Mouse (Mus musculus): Measurements from ENCODE around the gene Tulp1. TPM values are rescaled to one million over a fixed set of nuclear protein-coding genes. Genes with fewer than 3 reads are reported as not detected.
A peak's percentile ranks its signal among the peaks of the same experiment; 100 is the strongest.

Gene Tulp1
- polyA plus RNA-seq, 1 experiment from 2014 or later: 3.5 TPM

DNA sequence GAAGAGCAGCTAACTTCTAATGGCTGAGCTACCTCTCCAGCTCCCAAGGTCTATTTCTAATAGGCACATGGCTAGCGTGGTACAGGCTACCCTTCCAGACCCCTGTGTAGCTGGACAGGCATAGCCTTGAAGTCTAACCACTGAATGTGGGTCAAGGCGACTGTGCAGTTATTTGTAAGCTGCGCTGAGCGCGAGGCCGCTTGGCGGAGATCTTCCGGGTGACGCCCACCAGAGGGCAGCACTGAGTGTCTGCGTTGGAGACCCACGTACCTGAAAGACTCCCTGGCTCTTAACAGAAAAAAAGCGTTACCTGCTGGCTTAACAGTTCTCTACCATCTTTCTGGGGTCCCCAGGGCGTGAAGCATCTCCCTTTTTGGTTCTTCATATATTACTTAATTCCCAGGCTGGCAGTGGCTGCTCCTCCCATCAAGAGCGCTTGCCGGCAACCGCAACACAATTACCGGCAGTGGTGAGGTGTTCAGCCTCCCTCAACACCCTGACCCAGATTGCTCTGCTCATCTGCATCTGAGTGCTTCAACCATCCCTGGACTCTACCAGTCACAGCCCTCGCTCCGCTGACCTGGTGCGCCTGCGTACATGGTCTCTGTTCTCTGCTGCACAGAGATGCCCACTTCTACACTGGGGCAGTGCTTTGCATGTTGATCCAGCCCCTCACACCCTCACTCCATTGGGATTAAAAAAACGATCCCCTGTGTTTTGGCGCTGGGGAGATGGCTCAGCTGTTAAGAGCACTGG lies 21.3 kb upstream of the Tulp1 start:
- peak; percentile 80 for DNase-seq (ENCODE audit: extremely low spot score, low spot score)
- H3K4me1 ChIP-seq: peaks cover 12% of the 10 kb centered on the region
- H3K27ac ChIP-seq: no peak overlapping the region
- WGBS: 4% methylated on average over 23 of the region's 23 CpGs
- peaks cover 46% of the 10 kb centered on the region for H3K27me3 ChIP-seq (ENCODE audit: poor library complexity, severe bottlenecking)
- H3K4me3 ChIP-seq: peak overlapping the region; percentile 35
- no peaks in the 10 kb centered on the region for H3K9me3 ChIP-seq
- no peaks in the 10 kb centered on the region for H3K36me3 ChIP-seq (replicated peaks)

GRCm38 (mm10) chr17:28384298-28384697 lies 19.3 kb upstream of the Tulp1 start:
- Histone ChIP-seq H3K4me3 (no peak overlapping the region), H3K27me3 (ENCODE audit: poor library complexity, severe bottlenecking) (peaks cover 41% of the 10 kb centered on the region), H3K27ac (no peak overlapping the region), H3K36me3 (replicated peaks) (no peaks in the 10 kb centered on the region), H3K9me3 (no peaks in the 10 kb centered on the region), H3K4me1 (peaks cover 22% of the 10 kb centered on the region)
- 64% methylated on average over 4 of the region's 4 CpGs for WGBS
- DNase-seq (ENCODE audit: extremely low spot score, low spot score): no peak

- Histone ChIP-seq H3K4me1 (peaks cover 17% of the 10 kb centered on the region), H3K36me3 (replicated peaks) (no peaks in the 10 kb centered on the region), H3K27me3 (ENCODE audit: poor library complexity, severe bottlenecking) (peaks cover 24% of the 10 kb centered on the region), H3K9me3 (no peaks in the 10 kb centered on the region), H3K4me3 (no peak overlapping the region), H3K27ac (peak overlapping the region; percentile 40; the same call in 1 of the 2 replicates)
- WGBS: 3% methylated on average over 6 of the region's 6 CpGs
- no peak for DNase-seq (ENCODE audit: extremely low spot score, low spot score)
Observed at GRCm38 (mm10) chr17:28380255-28380654, 15.2 kb upstream of the Tulp1 start.

- Histone ChIP-seq H3K36me3 (replicated peaks) (no peaks in the 10 kb centered on the region), H3K4me1 (peaks cover 25% of the 10 kb centered on the region), H3K27ac (no peak overlapping the region), H3K4me3 (no peak overlapping the region), H3K9me3 (no peaks in the 10 kb centered on the region), H3K27me3 (ENCODE audit: poor library complexity, severe bottlenecking) (peaks cover 42% of the 10 kb centered on the region)
- 10% methylated on average over 17 of the region's 17 CpGs for WGBS
- no peak for DNase-seq (ENCODE audit: extremely low spot score, low spot score)
Observed at GRCm38 (mm10) chr17:28375592-28376061, 10.6 kb upstream of the Tulp1 start.

- no peak overlapping the region for H3K4me3 ChIP-seq
Observed at GRCm38 (mm10) chr17:28374494-28374893, 9.5 kb upstream of the Tulp1 start.

GRCm38 (mm10) chr17:28373821-28374220 lies 8.8 kb upstream of the Tulp1 start:
- peaks cover 16% of the 10 kb centered on the region for H3K4me1 ChIP-seq
- no peak overlapping the region for H3K4me3 ChIP-seq
- H3K27ac ChIP-seq: no peak overlapping the region
- peaks cover 41% of the 10 kb centered on the region for H3K27me3 ChIP-seq (ENCODE audit: poor library complexity, severe bottlenecking)
- DNase-seq (ENCODE audit: extremely low spot score, low spot score): peak; percentile 59
- WGBS: 14% methylated on average over 10 of the region's 10 CpGs
- H3K36me3 ChIP-seq (replicated peaks): no peaks in the 10 kb centered on the region
- H3K9me3 ChIP-seq: no peaks in the 10 kb centered on the region

More at GRCm38 (mm10) chr17:28374494-28374893, 9.5 kb upstream of the Tulp1 start:
- Histone ChIP-seq H3K27me3 (ENCODE audit: poor library complexity, severe bottlenecking) (peaks cover 42% of the 10 kb centered on the region), H3K4me1 (peaks cover 16% of the 10 kb centered on the region), H3K27ac (no peak overlapping the region), H3K36me3 (replicated peaks) (no peaks in the 10 kb centered on the region), H3K9me3 (no peaks in the 10 kb centered on the region)
- no peak for DNase-seq (ENCODE audit: extremely low spot score, low spot score)
- 20% methylated on average over 16 of the region's 16 CpGs for WGBS

GRCm38 (mm10) chr17:28371941-28372340 lies 6.9 kb upstream of the Tulp1 start:
- H3K36me3 ChIP-seq (replicated peaks): no peaks in the 10 kb centered on the region
- H3K9me3 ChIP-seq: no peaks in the 10 kb centered on the region
- H3K27me3 ChIP-seq (ENCODE audit: poor library complexity, severe bottlenecking): peaks cover 41% of the 10 kb centered on the region
- H3K4me1 ChIP-seq: peaks cover 20% of the 10 kb centered on the region
- 57% methylated on average over 1 of the region's 1 CpGs for WGBS
- DNase-seq (ENCODE audit: extremely low spot score, low spot score): no peak
- H3K27ac ChIP-seq: no peak overlapping the region
- no peak overlapping the region for H3K4me3 ChIP-seq

DNA sequence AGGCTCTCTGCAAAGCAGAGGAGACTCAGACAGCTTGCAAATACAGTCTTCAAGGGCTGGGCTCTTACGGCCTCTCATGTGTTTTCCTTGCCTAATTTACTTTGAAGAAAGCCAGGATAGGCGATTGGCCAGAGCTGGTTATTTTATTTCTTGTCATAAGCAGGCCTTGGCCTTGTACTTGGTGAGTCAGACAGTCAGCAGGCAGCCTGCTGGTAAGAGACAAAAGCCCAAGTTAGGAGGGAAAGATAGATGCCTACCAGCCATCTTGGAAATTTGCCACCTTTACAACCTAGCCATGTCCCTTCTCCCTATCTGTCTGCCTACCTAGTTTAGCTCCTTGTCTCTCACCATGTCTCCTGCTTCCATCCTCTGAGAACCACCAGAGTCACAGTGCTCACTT lies 6.3 kb upstream of the Tulp1 start:
- Histone ChIP-seq H3K27ac (no peak overlapping the region), H3K4me3 (no peak overlapping the region), H3K4me1 (peaks cover 20% of the 10 kb centered on the region), H3K9me3 (no peaks in the 10 kb centered on the region), H3K36me3 (replicated peaks) (no peaks in the 10 kb centered on the region), H3K27me3 (ENCODE audit: poor library complexity, severe bottlenecking) (peaks cover 40% of the 10 kb centered on the region)
- WGBS: 79% methylated on average over 2 of the region's 2 CpGs
- no peak for DNase-seq (ENCODE audit: extremely low spot score, low spot score)

DNA sequence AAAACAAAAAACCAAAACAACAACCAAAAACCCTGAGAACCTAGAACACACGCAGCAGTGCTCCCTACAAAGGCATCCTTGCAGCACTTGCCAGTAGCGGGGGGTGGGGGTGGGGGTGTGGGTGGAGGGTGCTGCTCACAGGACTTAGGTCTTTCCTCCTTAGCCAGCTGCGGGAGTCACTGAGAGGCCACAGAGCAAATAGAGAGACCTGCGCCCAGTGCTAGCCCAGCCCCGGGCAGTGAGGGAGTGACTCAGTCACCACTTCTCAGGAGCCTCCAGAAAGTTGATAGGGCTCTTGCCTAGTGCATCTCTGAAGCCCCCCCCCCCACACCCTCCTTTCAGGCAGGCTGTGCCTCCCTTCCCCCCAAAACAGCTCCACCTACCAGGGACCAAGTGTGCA lies 4.0 kb upstream of the Tulp1 start:
- no peak for DNase-seq (ENCODE audit: extremely low spot score, low spot score)
- Histone ChIP-seq H3K36me3 (replicated peaks) (no peaks in the 10 kb centered on the region), H3K4me1 (peaks cover 15% of the 10 kb centered on the region), H3K4me3 (no peak overlapping the region), H3K27me3 (ENCODE audit: poor library complexity, severe bottlenecking) (peaks cover 40% of the 10 kb centered on the region), H3K9me3 (no peaks in the 10 kb centered on the region), H3K27ac (no peak overlapping the region)
- WGBS: 81% methylated on average over 5 of the region's 5 CpGs

- WGBS: 8% methylated on average over 13 of the region's 13 CpGs
- H3K9me3 ChIP-seq: no peaks in the 10 kb centered on the region
Observed at GRCm38 (mm10) chr17:28368449-28368848, 3.4 kb upstream of the Tulp1 start.

DNA sequence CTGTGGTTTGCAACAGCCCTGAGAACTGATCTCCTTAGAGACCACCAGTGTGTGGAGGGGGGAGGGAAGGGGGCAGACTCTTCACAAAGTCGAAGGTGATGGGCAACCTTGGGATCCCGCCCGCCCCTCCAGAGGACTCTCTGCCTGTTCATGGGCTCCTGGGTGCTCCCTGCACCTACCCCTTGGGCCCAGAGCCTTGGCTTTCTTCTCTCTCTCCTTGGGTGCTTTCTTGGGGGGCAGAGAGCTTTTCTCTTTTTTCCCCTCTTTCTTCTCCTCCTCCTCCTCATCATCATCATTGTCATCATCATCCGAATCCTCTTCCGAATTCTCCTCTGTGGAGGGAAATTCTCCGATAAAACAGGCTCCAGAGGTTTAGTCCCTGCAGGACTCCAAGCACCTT lies 1.5 kb downstream of the Tulp1 start:
- WGBS: 9% methylated on average over 6 of the region's 6 CpGs
- Histone ChIP-seq H3K27ac (0 out of 2 replicates have a peak overlapping the region, but pooled peaks have one; percentile 77), H3K4me3 (peak overlapping the region; percentile 54)

More at GRCm38 (mm10) chr17:28368449-28368848, 3.4 kb upstream of the Tulp1 start:
- H3K27ac ChIP-seq: no peak overlapping the region
- H3K4me3 ChIP-seq: no peak overlapping the region
- no peaks in the 10 kb centered on the region for H3K36me3 ChIP-seq (replicated peaks)
- H3K4me1 ChIP-seq: peaks cover 19% of the 10 kb centered on the region
- H3K27me3 ChIP-seq (ENCODE audit: poor library complexity, severe bottlenecking): peaks cover 40% of the 10 kb centered on the region
- DNase-seq (ENCODE audit: extremely low spot score, low spot score): peak; percentile 83

GRCm38 (mm10) chr17:28362653-28363292 lies 2.2 kb downstream of the Tulp1 start:
- Histone ChIP-seq H3K27ac (peak overlapping the region; percentile 77), H3K4me3 (peak overlapping the region; percentile 54), H3K4me1 (peaks cover 40% of the 10 kb centered on the region), H3K27me3 (ENCODE audit: poor library complexity, severe bottlenecking) (peaks cover 92% of the 10 kb centered on the region), H3K9me3 (no peaks in the 10 kb centered on the region), H3K36me3 (replicated peaks) (no peaks in the 10 kb centered on the region)
- peak; percentile 47 for DNase-seq (ENCODE audit: extremely low spot score, low spot score)
- under 1% methylated on average over 25 of the region's 25 CpGs for WGBS

More for the DNA sequence above, 1.5 kb downstream of the Tulp1 start:
- H3K36me3 ChIP-seq (replicated peaks): no peaks in the 10 kb centered on the region
- no peaks in the 10 kb centered on the region for H3K9me3 ChIP-seq
- peaks cover 38% of the 10 kb centered on the region for H3K4me1 ChIP-seq
- DNase-seq (ENCODE audit: extremely low spot score, low spot score): no peak
- H3K27me3 ChIP-seq (ENCODE audit: poor library complexity, severe bottlenecking): peaks cover 85% of the 10 kb centered on the region

Measured in forebrain, embryonic 10.5 days (tissue).